Mouse (Mus musculus) cerebellum, adult 9-10 months (tissue): ENCODE measurements at regions not wholly inside any gene's neighbourhood (a gene's known extent, or its start where the extent isn't known, plus 50 kb on each side); places are given as distances from the start of the nearest gene placed in this dataset.

ENCODE experiments used
- DNase-seq: peaks from one replicate; pipeline ENCODE4 v3.0.0; 2022

DNA sequence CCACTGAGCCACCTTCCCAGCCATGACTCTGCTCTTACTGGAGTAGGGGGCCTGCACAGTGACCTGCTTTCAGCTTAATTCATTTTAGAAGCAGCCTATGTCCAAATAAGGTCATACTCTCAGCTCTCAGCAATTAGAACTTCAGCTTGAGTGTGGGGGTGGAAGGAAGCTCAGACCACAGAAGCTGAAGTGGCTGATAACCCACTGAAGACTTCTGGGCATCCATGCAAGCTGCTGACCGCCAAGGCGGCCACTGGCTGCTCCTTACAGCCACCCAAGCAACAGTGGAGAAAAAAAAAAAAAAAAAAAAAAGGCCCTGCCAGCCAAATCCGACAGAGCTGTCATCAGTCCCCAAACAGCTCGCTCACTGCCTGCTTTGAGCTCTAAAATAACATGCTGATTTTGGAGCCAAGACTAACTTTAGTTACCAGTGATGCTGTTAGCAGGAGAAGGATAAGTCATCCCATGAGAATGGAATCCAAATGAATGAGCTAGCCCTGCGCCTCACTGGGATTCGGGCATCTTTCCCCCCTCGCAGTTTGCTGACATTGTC, 133.0 kb upstream of the Hs6st1 start:
- no peak for DNase-seq

GRCm38 (mm10) chr1:35936362-35937093, 131.7 kb upstream of the Hs6st1 start:
- DNase-seq: no peak

DNA sequence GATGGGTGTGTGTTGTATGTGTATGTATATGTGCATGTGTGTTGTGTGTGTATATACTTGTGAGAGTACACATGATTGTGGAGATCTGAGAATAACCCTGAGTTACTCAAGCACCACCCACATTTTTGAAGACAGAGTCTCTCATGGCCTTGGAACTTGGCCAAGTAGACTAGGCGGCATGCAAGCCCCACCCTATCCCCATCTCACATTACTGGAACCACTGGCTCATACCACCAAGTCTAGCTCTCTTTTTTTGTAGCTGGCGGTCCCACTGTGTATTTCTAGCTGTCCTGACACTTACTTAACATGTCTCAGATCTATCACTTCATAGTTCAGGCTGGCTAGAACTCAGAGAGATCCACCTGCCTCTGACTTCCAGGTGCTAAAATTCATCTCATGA, 128.0 kb upstream of the Hs6st1 start:
- no peak for DNase-seq

DNA sequence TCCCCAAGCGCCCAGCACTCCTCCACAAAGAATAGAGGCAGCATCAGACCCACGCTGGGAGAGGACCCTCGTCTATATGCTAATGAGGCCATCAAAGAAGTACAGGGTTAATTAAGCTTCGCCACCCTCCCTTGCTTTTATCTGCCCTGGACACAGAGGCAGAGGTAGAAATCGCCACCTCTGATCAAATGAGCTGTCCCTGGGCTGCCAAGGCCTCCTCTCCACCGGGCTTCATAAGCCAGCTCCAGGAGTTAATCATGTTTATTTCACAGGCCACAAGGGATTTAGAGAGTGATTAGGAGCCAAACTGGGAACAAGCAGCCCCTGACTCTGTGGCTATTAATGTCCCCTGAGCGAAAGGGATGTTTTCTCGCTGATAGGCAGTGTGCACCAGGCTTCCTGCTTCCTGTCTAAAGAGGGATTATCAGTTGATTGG, 126.5 kb upstream of the Hs6st1 start:
- DNase-seq: no peak

GRCm38 (mm10) chr1:35942222-35942621, 126.0 kb upstream of the Hs6st1 start:
- no peak for DNase-seq

GRCm38 (mm10) chr1:35943800-35944199, 124.4 kb upstream of the Hs6st1 start:
- DNase-seq: no peak

DNA sequence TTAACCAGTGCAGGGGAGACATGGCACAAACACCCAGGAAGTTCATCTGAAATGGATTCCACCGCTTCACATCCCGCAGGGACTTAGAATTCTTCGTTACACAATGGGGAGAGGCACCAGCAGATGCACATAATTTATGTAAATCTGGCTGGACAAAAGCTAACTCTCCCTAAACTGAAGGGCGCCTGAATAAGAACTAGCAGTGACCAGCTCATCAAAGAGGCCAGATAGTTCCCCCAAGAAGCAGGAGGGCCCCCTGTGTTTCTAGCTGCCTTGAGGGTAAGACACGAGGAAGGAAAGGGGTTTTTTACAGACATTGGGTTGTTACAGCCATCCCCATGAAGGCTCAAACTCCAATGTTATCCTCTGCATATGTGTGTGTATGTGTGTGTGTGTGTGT, 123.8 kb upstream of the Hs6st1 start:
- no peak for DNase-seq

DNA sequence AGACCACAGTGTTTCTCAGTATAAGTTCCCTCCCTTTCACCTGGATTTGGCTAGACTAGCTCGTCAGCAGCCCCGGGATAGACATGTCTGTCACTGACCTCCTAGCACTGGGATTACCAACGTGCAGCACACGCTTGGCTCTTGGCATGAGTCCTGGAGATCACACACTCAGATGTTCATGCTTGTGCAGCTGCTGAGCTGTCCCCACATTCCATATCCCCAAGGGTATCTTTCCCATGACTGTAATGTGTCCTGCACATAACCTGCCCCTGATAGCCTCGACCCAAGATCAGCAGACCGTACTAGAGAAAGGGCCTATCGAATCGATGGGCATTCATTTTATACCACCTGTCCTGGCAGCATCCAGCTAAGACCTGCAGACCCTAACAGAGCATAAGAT, 123.4 kb upstream of the Hs6st1 start:
- DNase-seq: no peak

- no peak for DNase-seq
These were observed 122.6 kb upstream of the Hs6st1 start for GRCm38 (mm10) chr1:35945596-35945995.

- no peak for DNase-seq
These were observed 120.1 kb upstream of the Hs6st1 start for GRCm38 (mm10) chr1:35948104-35948503.

- no peak for DNase-seq
These were observed 117.1 kb upstream of the Hs6st1 start for GRCm38 (mm10) chr1:35951082-35951481.

DNA sequence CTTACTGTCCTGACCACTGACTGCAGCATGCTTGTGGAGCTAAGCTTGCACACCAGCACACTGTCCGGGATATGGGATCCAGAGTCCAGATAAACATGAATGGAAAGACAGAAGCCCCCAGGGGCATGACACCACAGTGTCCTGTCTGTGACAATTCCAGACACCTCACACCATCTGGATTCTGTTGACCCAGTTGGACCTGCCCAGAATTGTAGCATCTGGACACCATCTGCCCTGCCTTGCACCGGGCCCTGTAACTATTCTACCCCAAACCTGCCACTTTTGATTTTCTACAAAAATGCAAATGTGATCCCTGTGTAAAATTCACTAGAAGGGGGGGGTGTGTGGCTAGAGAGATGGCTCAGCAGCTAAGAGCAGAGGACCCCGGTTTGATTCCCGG, 114.5 kb upstream of the Hs6st1 start:
- no peak for DNase-seq

DNA sequence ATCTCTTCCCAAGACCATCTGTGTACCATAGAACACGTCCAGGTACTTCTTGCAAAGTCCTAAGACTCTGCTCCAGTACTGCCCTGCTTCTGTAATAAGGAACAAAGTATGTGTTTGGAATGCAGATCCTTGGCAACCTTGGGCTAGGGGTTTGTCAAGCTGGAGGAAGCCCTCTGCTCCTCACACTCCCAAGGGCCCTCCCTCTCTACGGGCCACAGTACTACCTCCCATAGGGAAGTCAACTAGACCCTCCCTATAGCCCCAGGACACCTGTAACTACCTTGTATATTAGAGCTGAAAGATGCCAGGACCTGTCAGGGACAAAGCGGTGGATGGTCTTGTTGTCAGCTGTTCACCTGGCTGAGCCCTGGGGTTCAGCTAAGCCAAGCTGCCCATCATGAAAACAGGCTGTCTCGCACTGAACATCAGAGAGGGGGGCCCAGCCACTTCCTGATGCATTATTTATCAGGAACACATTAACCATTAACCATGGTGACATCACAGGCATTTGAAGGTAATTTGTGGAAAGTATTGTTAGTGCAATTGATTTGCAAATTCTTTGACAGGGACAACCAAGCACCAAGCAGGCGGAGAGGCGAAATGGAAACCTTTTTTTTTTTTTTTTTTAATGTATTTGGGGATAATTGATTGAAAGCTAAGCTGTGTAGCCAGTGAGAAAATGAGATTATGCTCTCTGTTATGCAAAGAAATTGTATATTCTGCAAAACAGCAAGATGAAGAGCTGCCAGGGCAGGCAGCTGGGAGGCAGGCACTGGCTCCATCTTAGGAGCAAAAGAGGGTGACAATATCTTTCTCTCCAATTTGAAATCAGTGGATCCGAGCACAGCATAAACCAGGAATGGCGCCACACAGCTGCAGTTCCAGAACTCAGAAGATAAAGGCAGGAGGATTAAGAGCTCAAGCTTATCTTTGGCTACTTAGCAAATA, 110.5 kb upstream of the Hs6st1 start:
- no peak for DNase-seq

DNA sequence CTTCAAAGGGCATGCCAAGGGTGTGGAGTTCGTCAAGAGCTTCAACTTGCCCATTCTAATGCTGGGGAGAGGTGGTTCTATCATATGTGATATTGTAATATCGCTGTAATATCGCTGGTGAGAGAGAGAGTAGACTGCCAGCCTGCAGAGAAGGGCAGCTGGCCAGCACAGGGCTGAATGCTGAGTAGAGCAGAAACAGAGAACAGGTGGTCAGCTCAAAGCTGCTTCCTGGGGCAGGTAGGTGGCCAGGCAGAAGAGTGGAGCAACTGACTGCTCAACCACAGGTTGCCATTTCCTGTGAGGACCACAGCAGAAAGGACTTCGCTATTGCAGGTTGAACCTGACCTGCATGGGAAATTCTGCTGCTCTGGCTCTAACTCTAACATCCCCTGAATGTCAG, 108.5 kb upstream of the Hs6st1 start:
- DNase-seq: peak; percentile 88

DNA sequence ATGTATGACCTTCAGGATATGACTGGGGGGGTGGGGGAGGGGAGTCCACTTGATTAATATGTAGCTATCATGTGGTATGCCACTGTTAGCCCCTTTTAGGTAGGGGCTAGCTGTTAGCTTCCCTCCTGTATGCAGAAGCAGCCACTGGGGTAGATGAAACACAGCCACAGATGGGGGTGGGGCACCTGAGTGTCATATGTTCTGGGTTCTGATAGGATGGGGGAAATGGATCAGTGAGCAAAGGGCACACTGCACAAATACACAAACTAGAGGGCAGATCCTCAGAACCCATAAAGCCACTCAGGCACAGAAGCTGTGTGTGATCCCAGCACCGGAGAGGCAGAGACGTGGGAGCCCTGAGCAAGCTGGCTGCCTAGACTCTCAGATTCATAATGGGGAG, 107.4 kb upstream of the Hs6st1 start:
- DNase-seq: peak; percentile 27

- DNase-seq: no peak
These were observed 106.3 kb upstream of the Hs6st1 start for GRCm38 (mm10) chr1:35961923-35962322.

DNA sequence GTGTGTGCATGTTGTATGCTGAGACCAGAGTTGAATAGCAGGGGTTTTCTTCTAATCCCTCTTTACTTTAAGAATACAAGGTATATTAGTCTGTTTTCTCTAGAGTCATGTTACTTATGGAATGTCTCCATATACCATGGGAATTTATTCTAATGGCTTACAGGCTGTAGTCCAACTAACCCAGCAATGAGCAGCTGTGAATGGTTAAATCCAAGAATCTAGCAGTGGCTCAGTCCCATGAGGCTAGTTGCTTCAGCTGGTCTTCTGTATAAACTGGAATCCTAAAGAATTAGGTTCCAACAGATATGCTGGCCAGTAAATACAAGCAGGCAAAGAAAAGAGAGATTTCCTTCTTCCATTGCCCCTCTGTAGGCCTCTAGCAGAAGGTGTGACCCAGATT, 99.7 kb upstream of the Hs6st1 start:
- no peak for DNase-seq

DNA sequence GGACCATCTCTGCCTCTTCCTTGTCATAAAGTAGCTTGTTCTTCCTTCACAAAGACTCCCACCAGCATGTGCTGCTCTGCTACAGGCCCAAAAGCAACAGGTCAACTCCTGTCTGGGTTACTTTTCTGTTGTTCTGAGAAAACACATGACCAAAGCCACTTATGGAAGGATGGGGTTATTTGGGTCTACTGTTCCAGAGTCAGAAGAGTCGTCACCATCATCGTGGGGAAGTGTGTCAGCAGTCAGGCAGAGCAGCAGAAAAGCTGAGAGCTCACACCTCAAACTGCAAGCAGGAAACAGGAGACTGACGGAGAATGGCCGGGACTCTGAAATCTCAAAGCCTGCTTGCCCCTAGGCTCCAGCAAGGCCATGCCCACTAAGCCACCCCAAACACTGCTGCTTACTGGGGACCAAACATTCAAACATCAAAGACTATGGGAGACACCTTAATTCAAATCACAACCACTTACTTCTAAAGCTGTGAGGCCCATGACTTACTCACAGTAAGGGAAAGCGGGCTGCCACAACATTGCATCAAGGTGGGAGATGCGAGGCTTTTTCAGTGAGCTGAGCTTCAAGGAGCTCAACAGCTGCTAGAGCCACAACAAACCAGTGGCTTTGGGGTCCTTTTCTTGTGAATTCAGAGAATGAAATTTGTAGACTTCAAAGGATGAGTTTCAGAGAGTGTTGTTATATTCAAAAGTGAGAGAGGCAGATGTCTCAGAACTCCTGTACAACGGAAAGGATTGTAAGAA, 96.6 kb upstream of the Hs6st1 start:
- no peak for DNase-seq

DNA sequence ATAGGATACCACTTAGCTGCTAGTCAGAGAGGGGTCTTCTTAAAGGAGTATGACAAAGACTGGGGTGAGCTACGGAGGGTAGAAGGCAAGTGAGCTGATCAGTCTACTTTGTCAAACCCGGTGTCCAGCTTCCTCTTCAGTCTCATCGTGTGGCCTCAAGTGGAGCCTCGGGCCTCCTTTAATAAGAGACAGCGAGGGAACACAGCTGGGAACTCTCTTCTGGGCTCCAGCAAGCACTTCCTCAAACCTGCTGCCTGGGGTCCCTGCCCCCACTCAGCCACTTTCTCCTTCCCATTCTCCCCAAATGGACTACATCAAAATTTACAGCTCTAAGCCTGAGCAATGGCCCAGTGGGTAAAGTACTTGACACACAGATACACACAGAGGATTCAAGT, 96.0 kb upstream of the Hs6st1 start:
- DNase-seq: no peak

- DNase-seq: no peak
These were observed 94.8 kb upstream of the Hs6st1 start for GRCm38 (mm10) chr1:35973386-35973785.

DNA sequence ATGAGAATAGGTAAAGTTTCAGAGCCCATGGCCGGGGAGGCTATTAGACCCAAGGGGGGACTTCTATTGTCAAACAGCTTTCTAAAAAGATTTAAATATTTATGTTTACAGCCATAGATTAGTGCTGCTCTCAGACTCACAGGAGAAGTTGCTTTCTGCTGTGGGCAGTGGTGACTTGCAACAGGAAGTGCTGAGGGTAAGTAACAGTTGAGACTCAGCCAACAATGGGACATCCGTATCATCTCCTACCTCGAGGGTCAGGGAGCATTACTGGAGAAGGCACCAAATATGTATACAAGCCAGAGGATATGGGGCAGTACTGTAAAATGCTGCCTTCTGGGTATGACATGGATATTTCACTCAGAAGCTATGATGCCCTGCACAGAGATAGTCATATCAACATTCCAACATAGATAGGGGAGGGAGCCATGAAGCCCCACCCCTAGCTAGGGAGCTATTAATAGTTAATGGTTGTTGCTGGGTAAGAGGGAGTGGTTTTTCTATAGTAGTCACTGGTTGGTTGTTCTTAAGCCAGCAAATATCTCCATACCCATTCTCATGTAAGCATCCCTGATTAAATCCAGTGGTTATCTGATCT, 92.5 kb upstream of the Hs6st1 start:
- DNase-seq: no peak

- no peak for DNase-seq
These were observed 91.7 kb upstream of the Hs6st1 start for GRCm38 (mm10) chr1:35976528-35976927.

GRCm38 (mm10) chr1:35978116-35978515, 90.1 kb upstream of the Hs6st1 start:
- DNase-seq: no peak
